Mouse (Mus musculus): ENCODE results near the gene Kmt2e.

DNA sequence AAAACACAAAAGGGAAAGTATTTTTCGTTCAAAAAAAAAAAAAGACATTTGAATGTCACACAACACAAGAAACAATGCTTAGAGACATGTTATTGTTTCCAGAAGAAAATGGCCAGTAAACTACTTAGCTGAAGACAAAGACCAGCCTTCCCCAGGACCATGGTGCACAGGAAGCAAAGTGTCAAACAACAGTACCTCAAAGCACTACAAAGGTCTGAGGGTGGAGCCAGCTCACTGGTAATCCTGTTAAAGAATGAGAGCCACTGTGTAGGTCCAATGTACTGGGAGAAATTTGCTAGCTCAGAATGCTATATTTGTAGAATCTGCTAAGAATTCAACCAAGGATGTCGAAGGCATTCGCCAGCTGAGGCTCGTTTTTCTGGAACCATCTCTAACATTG, 73.0 kb downstream of the Kmt2e start:
- TF ChIP-seq CTCF (IDR thresholded peaks at IDR 0.05; ENCODE audit: insufficient read depth, low read length) (no peak), POLR2A (IDR thresholded peaks at IDR 0.05; ENCODE audit: borderline replicate concordance, extremely low read depth, low read depth, low read length) (no peak)

Measured in lung, adult 2 months (tissue).